Mouse (Mus musculus): ENCODE results near the gene Lrrc75b. TPM values are rescaled to one million over a fixed set of nuclear protein-coding genes. Genes with fewer than 3 reads are reported as not detected.
"Not testable (repeated sequence)": the region's sequence is repeated elsewhere in the genome, so short reads cannot be mapped to it uniquely, and the experiment has no call there.

Gene Lrrc75b
- polyA plus RNA-seq, 1 experiment from 2014 or later = 0.93 TPM

DNA sequence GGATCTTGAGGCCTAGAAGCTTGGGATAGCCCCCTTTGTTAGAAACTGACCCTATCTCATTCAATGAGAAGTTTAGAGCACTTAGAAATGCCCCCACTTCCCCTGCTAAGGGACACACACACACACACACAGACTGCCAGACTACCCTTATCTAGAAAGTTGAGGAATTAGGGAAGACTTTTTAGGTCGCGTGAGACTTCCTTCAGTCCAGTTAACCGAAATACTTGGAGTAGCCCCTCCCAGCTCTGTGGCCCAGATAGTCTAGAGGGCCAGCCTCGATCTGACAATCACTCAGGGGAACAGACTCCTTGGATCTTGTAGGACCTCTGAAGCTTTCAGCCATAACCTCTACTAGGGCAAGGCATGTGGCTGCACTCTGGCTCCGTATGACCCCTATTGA is 7.9 kb upstream of the Lrrc75b start:
- no peak overlapping the region for H3K27ac ChIP-seq
- peaks cover 9% of the 10 kb centered on the region for H3K27me3 ChIP-seq
- H3K4me1 ChIP-seq (replicated peaks) = peaks cover 18% of the 10 kb centered on the region
- no peak overlapping the region for H3K4me3 ChIP-seq (replicated peaks)
- no peaks in the 10 kb centered on the region for H3K9me3 ChIP-seq
- H3K9ac ChIP-seq (replicated peaks) = no peak overlapping the region
- H3K36me3 ChIP-seq = no peaks in the 10 kb centered on the region
- 38% methylated on average over 5 of the region's 5 CpGs for WGBS
- no peak for ATAC-seq (ENCODE audit: insufficient number of reproducible peaks, insufficient read depth, low FRiP score, low TSS enrichment, low read depth)
- H3K4me2 ChIP-seq = no peak overlapping the region

DNA sequence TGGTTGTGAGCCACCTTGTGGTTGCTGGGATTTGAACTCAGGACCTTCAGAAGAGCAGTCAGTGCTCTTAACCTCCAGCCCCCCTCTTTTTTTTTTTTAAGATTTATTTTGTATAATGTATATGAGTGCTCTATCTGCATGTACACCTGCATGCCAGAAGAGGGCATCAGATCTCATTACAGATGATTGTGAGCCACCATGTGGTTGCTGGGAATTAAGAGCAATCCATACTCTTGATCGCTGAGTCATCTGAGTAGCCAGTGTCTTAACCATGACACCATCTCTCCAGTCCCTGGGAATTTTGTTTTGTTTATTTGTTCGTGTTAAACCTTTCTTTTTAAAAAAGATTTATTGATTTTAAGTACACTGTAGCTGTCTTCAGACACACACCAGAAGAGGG is 6.6 kb upstream of the Lrrc75b start:
- H3K27ac ChIP-seq; ATAC-seq (ENCODE audit: insufficient number of reproducible peaks, insufficient read depth, low FRiP score, low TSS enrichment, low read depth); H3K36me3 ChIP-seq; H3K4me3 ChIP-seq (replicated peaks); H3K9ac ChIP-seq (replicated peaks); H3K9me3 ChIP-seq; H3K4me2 ChIP-seq: not testable (repeated sequence)
- peaks cover 18% of the 10 kb centered on the region for H3K27me3 ChIP-seq
- WGBS = 83% methylated on average over 2 of the region's 2 CpGs
- H3K4me1 ChIP-seq (replicated peaks) = peaks cover 18% of the 10 kb centered on the region

- WGBS = 78% methylated on average over 5 of the region's 5 CpGs
- no peak for ATAC-seq (ENCODE audit: insufficient number of reproducible peaks, insufficient read depth, low FRiP score, low TSS enrichment, low read depth)
- H3K27ac ChIP-seq = no peak overlapping the region
- H3K9ac ChIP-seq (replicated peaks) = no peak overlapping the region
- no peaks in the 10 kb centered on the region for H3K9me3 ChIP-seq
- no peaks in the 10 kb centered on the region for H3K36me3 ChIP-seq
- no peak overlapping the region for H3K4me3 ChIP-seq (replicated peaks)
- H3K4me1 ChIP-seq (replicated peaks) = peaks cover 18% of the 10 kb centered on the region
- H3K4me2 ChIP-seq = no peak overlapping the region
- peaks cover 22% of the 10 kb centered on the region for H3K27me3 ChIP-seq
Measured at GRCm38 (mm10) chr10:75566321-75566720, 6.2 kb upstream of the Lrrc75b start.

DNA sequence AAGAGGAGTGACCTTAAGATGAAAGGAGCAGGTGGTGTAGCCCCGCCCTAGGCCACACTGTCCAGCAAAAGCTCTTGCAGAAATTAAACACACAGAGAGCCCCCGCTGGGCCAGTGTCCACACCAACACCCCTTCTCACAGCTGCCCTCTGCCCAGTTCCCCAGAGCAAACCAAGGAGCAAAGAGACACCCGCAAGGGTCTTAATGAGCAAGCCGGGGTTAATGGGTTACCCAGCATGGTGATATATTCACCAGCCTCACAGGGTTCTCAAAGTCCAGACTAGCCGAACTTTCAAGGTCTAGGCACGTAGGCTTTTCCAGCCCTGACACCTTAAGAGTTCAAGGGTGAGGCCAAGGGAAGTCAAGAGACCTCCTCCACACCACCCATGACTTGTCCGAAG is 5.8 kb upstream of the Lrrc75b start:
- Histone ChIP-seq H3K9me3 (no peaks in the 10 kb centered on the region), H3K4me3 (replicated peaks) (no peak overlapping the region), H3K4me2 (no peak overlapping the region), H3K4me1 (replicated peaks) (peaks cover 14% of the 10 kb centered on the region), H3K9ac (replicated peaks) (no peak overlapping the region), H3K27me3 (peaks cover 26% of the 10 kb centered on the region), H3K36me3 (no peaks in the 10 kb centered on the region), H3K27ac (no peak overlapping the region)
- 70% methylated on average over 7 of the region's 7 CpGs for WGBS
- ATAC-seq (ENCODE audit: insufficient number of reproducible peaks, insufficient read depth, low FRiP score, low TSS enrichment, low read depth) = no peak

DNA sequence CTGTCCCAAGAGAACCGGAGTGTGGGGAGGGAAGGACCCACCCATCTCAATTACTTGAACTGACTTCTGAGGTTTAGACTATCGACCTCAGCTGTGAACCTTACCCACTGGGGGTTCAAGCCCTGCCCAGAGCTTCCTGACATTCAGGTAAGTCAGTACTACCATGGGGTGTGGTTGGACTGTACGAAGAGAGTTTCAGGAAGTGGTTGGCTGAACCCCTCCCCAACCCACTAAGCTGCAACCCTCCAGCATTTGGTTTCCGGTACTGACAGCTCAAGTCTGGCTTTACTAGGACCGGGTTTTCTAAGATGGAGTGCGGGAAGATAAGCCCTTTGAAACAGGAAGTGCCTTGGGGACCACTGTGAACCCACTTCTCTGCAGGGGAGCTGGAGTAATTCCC is 5.3 kb upstream of the Lrrc75b start:
- no peak overlapping the region for H3K27ac ChIP-seq
- H3K4me2 ChIP-seq = no peak overlapping the region
- WGBS = 55% methylated on average over 6 of the region's 6 CpGs
- ATAC-seq (ENCODE audit: insufficient number of reproducible peaks, insufficient read depth, low FRiP score, low TSS enrichment, low read depth) = no peak
- peaks cover 31% of the 10 kb centered on the region for H3K27me3 ChIP-seq
- H3K9me3 ChIP-seq = no peaks in the 10 kb centered on the region
- H3K4me3 ChIP-seq (replicated peaks) = no peak overlapping the region
- H3K9ac ChIP-seq (replicated peaks) = no peak overlapping the region
- no peaks in the 10 kb centered on the region for H3K36me3 ChIP-seq
- H3K4me1 ChIP-seq (replicated peaks) = peaks cover 16% of the 10 kb centered on the region

- H3K4me1 ChIP-seq (replicated peaks) = peaks cover 22% of the 10 kb centered on the region
- H3K9ac ChIP-seq (replicated peaks) = no peak overlapping the region
- no peaks in the 10 kb centered on the region for H3K36me3 ChIP-seq
- no peak overlapping the region for H3K27ac ChIP-seq
- ATAC-seq (ENCODE audit: insufficient number of reproducible peaks, insufficient read depth, low FRiP score, low TSS enrichment, low read depth) = no peak
- H3K27me3 ChIP-seq = peaks cover 38% of the 10 kb centered on the region
- H3K4me2 ChIP-seq = no peak overlapping the region
- WGBS = 79% methylated on average over 12 of the region's 12 CpGs
- H3K9me3 ChIP-seq = no peaks in the 10 kb centered on the region
- no peak overlapping the region for H3K4me3 ChIP-seq (replicated peaks)
Measured at GRCm38 (mm10) chr10:75564687-75565265, 4.6 kb upstream of the Lrrc75b start.

GRCm38 (mm10) chr10:75562596-75562995 is 2.5 kb upstream of the Lrrc75b start:
- H3K27me3 ChIP-seq = peaks cover 49% of the 10 kb centered on the region
- peaks cover 30% of the 10 kb centered on the region for H3K4me1 ChIP-seq (replicated peaks)
- H3K36me3 ChIP-seq = no peaks in the 10 kb centered on the region
- H3K9me3 ChIP-seq = no peaks in the 10 kb centered on the region
- no peak overlapping the region for H3K9ac ChIP-seq (replicated peaks)
- no peak for ATAC-seq (ENCODE audit: insufficient number of reproducible peaks, insufficient read depth, low FRiP score, low TSS enrichment, low read depth)
- no peak overlapping the region for H3K4me2 ChIP-seq
- WGBS = 85% methylated on average over 8 of the region's 8 CpGs
- H3K27ac ChIP-seq = no peak overlapping the region
- H3K4me3 ChIP-seq (replicated peaks) = no peak overlapping the region

DNA sequence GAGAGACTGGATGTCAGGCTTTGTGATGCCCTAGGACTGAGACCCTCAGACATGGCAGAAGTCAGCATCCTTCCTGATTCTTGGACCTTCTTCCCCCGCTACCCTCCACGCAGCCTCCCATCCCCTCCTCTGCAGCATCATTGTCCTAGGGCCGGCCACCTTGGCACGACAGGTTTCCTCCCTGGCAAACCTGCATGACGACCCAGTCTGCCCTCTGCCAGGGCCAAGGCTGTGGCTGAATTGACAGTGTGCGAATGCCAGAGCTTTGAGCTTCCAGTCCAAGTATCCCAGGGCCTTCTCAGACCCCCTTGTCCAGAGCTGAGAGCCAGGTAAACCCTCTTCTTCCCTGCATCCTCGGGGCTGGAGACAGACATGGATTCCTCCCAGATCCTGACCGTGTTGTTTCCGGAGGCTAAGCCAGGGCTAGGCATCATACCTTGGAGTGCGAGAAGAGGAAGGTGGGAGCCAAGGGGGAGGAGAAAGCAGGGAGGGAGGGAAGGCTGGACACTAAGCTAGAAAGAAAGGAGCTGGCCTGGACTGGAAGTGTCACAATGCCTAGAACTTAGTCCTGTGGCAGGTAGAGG is 1.0 kb upstream of the Lrrc75b start, which contains the start of gene Ggt1:
Gene Ggt1, plus strand, starts transcription at position 534 of the 584 bp plus-strand sequence.
- Histone ChIP-seq H3K4me3 (replicated peaks) (peak within 1 kb of the TSS; percentile 66; the same call in 1 of the 2 replicates), H3K4me1 (replicated peaks) (peaks cover 37% of the 10 kb centered on the region), H3K27me3 (peaks cover 49% of the 10 kb centered on the region), H3K9ac (replicated peaks) (peak within 1 kb of the TSS; percentile 81; the same call in 1 of the 2 replicates), H3K9me3 (no peaks in the 10 kb centered on the region), H3K27ac (no peak within 1 kb of the TSS), H3K4me2 (peak within 1 kb of the TSS; percentile 99), H3K36me3 (no peaks in the 10 kb centered on the region)
- no peak for ATAC-seq (ENCODE audit: insufficient number of reproducible peaks, insufficient read depth, low FRiP score, low TSS enrichment, low read depth)
- 51% methylated on average over 10 of the region's 10 CpGs for WGBS

- H3K27me3 ChIP-seq = peaks cover 49% of the 10 kb centered on the region
- H3K4me3 ChIP-seq (replicated peaks) = peak overlapping the region; percentile 66; the same call in 1 of the 2 replicates
- no peak overlapping the region for H3K27ac ChIP-seq
- H3K9me3 ChIP-seq = no peaks in the 10 kb centered on the region
- peaks cover 41% of the 10 kb centered on the region for H3K4me1 ChIP-seq (replicated peaks)
- 6% methylated on average over 6 of the region's 6 CpGs for WGBS
- H3K9ac ChIP-seq (replicated peaks) = peak overlapping the region; percentile 81; the same call in 1 of the 2 replicates
- H3K36me3 ChIP-seq = no peaks in the 10 kb centered on the region
- H3K4me2 ChIP-seq = peak overlapping the region; percentile 99
- peak; percentile 20; the same call in 1 of the 2 replicates for ATAC-seq (ENCODE audit: insufficient number of reproducible peaks, insufficient read depth, low FRiP score, low TSS enrichment, low read depth)
Measured at GRCm38 (mm10) chr10:75560549-75560899, 394 bp upstream of the Lrrc75b start.

GRCm38 (mm10) chr10:75559041-75559675 is 972 bp downstream of the Lrrc75b start:
- whole genome bisulfite sequencing = 5% methylated on average over 14 of the region's 14 CpGs
- peaks cover 39% of the 10 kb centered on the region for H3K4me1 ChIP-seq (replicated peaks)
- H3K27ac ChIP-seq = no peak overlapping the region
- H3K9ac ChIP-seq (replicated peaks) = peak overlapping the region; percentile 81; the same call in 1 of the 2 replicates
- no peaks in the 10 kb centered on the region for H3K9me3 ChIP-seq
- ATAC-seq (ENCODE audit: insufficient number of reproducible peaks, insufficient read depth, low FRiP score, low TSS enrichment, low read depth) = no peak
- peak overlapping the region; percentile 66 for H3K4me3 ChIP-seq (replicated peaks)
- peaks cover 49% of the 10 kb centered on the region for H3K27me3 ChIP-seq
- H3K4me2 ChIP-seq = peak overlapping the region; percentile 99
- no peaks in the 10 kb centered on the region for H3K36me3 ChIP-seq

DNA sequence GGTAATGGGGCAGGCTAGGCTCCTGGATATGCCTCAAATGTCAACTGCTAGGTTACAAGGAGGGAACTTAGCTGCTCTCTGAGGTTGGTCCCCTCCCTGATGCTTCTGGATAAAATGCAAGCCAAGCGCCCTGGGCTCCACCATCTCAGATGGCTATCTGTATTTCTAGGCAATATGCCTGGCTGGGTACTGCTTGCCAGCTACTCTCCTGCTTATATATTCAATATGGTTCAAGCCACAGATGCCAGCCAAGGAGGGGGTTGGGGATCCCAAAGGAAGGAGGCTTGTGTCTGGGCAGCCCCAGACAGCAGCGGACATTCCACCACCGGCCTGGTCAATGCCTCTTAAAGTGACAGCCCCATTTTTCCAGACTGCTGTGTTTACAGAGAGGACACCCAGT is 1.6 kb downstream of the Lrrc75b start:
- Histone ChIP-seq H3K9me3 (no peaks in the 10 kb centered on the region), H3K4me1 (replicated peaks) (peaks cover 39% of the 10 kb centered on the region), H3K27me3 (peaks cover 49% of the 10 kb centered on the region), H3K4me2 (peak overlapping the region; percentile 99; the same call in 1 of the 2 replicates), H3K4me3 (replicated peaks) (no peak overlapping the region), H3K27ac (no peak overlapping the region), H3K36me3 (no peaks in the 10 kb centered on the region), H3K9ac (replicated peaks) (no peak overlapping the region)
- 34% methylated on average over 3 of the region's 3 CpGs for WGBS
- no peak for ATAC-seq (ENCODE audit: insufficient number of reproducible peaks, insufficient read depth, low FRiP score, low TSS enrichment, low read depth)
